Mouse (Mus musculus) midbrain, embryonic 10.5 days (tissue): ENCODE results near the gene Mcm2. TPM values are rescaled to one million over a fixed set of nuclear protein-coding genes. Genes with fewer than 3 reads are reported as not detected.

Source experiments
- DNase-seq: peaks from one replicate; pipeline ENCODE4 v3.0.0-alpha.2; 2017; ENCODE audit warnings: low spot score
- H3K27ac ChIP-seq: fragments of 300-500 bp; sonication (generic); replicated peaks from 2 replicates; pipeline ENCODE4 v1.5.1; 2016; ENCODE audit warnings: mild to moderate bottlenecking
- H3K27me3 ChIP-seq: fragments of 300-500 bp; sonication (generic); 2 replicates; pipeline ENCODE4 v1.6.1; 2016; ENCODE audit warnings: low read depth, mild to moderate bottlenecking; ENCODE audit not compliant: poor library complexity, severe bottlenecking
- H3K36me3 ChIP-seq: fragments of 300-500 bp; sonication (generic); 2 replicates; pipeline ENCODE4 v1.6.1; 2016; ENCODE audit warnings: mild to moderate bottlenecking, moderate library complexity
- H3K4me1 ChIP-seq: fragments of 300-500 bp; sonication (generic); 2 replicates; pipeline ENCODE4 v1.6.1; 2016
- H3K4me3 ChIP-seq: fragments of 300-500 bp; sonication (generic); 2 replicates; pipeline ENCODE4 v1.5.1; 2016; ENCODE audit warnings: mild to moderate bottlenecking, moderate library complexity
- H3K9me3 ChIP-seq: fragments of 300-500 bp; sonication (generic); replicated peaks from 2 replicates; pipeline ENCODE4 v1.6.1; 2016; ENCODE audit warnings: mild to moderate bottlenecking
- WGBS: fragments of 180-500 bp; shearing (Covaris S2); methylation state at CpG from one replicate; pipeline ENCODE4 v1.1.7; 2016; 5-methylcytosine and 5-hydroxymethylcytosine counted together
- polyA plus RNA-seq: library from polyadenylated mRNA; unstranded; fragments of >200 nt; fragmentation: Nextera tagmentation; extraction: Ambion mirVana; gene quantifications from 2 replicates; pipeline ENCODE4 v1.2.1, GENCODE M21; 2016

The Mcm2 gene
- polyA plus RNA-seq, 1 experiment from 2014 or later: 301 TPM

DNA sequence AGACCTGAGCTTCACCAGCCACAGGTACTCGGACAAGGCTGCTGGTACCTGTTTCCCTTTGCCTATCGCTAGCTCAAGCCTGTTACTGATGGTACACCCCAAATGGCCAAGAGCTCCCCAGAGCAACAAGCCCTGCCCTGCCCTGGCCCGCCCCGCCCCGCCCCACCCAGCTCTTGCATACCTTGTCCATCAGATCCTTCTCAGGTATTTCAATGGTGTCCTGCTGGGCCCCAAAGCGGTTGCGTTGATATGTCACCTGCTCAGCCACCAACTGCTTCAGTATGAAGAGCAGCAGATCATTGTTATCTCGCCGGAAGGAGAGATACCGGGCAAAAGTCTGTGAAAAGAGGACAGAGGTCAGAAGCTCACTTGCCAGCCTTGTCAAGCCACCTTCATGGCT lies 14.4 kb downstream of the Mcm2 start:
- Histone ChIP-seq H3K27ac (no peak overlapping the region), H3K36me3 (peaks cover 92% of the 10 kb centered on the region), H3K4me3 (no peak overlapping the region), H3K4me1 (peaks cover 13% of the 10 kb centered on the region), H3K27me3 (no peaks in the 10 kb centered on the region), H3K9me3 (no peaks in the 10 kb centered on the region)
- no peak for DNase-seq
- 96% methylated on average over 10 of the region's 10 CpGs for WGBS

DNA sequence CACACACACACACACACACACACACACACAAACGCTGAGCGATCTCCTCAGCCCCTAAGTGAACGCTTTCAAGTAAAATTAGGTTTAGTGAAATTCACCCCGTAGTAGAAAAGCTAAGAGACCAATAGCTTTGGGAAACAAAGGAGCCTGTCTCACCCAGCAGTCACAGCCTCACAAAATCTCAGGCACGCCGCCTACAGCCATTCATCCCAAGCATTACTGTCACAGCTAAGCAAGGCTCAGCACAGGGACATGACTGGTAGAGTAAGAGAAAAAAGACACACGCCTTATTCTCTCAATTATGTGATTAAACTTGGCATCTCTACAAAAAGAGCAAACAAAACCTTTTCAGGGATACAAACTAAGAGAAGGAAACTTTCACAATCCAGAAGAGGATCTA lies 17.2 kb downstream of the Mcm2 start:
- H3K36me3 ChIP-seq: peaks cover 70% of the 10 kb centered on the region
- H3K27me3 ChIP-seq: peaks cover 2% of the 10 kb centered on the region
- H3K4me1 ChIP-seq: peaks cover 13% of the 10 kb centered on the region
- H3K27ac ChIP-seq: peak overlapping the region; percentile 25; the same call in 1 of the 2 replicates
- no peak for DNase-seq
- no peak overlapping the region for H3K4me3 ChIP-seq
- whole genome bisulfite sequencing: 83% methylated on average over 7 of the region's 7 CpGs
- H3K9me3 ChIP-seq: no peaks in the 10 kb centered on the region

DNA sequence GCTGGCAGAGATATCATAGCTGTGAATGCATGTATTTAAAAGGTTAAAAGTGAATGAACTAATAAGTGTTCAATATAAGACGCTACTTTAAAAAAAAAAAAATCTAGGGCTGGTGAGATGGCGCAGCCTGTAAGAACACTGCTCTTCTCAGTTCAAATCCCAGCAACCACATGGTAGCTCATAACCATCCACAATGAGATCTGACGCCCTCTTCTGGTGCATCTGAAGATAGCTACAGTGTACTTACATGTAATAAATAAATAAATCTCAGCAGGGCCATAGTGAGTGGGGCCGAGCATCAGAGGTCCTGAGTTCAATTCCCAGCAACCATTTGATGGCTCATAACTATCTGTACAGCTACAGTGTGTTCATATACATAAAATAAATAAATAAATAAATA lies 19.1 kb downstream of the Mcm2 start:
- H3K9me3 ChIP-seq: 0 out of 2 replicates have a peak, but pooled peaks cover 4% of the 10 kb centered on the region
- 73% methylated on average over 4 of the region's 4 CpGs for WGBS

DNA sequence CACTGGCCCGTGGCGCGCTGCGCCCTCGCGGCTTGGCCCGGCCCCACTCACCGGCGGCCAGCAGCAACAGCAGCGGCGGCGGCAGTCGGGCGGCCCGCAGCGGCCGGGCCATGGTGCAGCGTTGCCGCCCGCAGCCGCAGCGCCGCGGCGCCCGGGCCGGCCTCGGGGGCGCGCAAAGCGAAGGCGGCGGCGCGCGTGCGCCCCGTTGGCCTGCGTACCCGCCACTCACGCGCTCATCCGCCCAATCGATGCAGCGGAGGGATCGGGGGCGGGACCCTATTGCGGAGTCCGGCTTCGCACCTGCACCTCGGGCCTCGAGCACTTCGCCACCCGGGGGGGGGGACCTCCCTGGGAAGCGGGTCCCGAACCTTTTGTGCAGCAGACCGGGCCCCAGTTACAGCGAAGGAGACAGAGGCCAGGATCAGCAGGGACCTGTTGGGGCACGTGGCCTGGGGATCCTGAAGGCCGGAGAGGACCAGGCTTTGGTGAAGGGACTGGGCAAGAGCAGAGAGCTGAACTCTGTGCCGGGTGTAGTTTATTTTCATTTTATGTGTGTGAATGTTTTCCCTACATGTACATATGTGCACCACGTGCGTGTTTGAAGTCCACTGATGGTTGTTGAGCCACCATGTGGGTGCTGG lies 23.6 kb downstream of the Mcm2 start, which contains the start of gene Podxl2:
Gene Podxl2, minus strand, starts transcription at position 177 of the 641 bp plus-strand sequence.
- peak; percentile 86 for DNase-seq
- WGBS: 6% methylated on average over 63 of the region's 63 CpGs
- H3K27ac ChIP-seq: peak within 1 kb of the TSS; percentile 91

More for the DNA sequence above, 19.1 kb downstream of the Mcm2 start:
- Histone ChIP-seq H3K27ac (no peak overlapping the region), H3K4me1 (peaks cover 19% of the 10 kb centered on the region), H3K27me3 (peaks cover 21% of the 10 kb centered on the region), H3K4me3 (no peak overlapping the region), H3K36me3 (peaks cover 52% of the 10 kb centered on the region)
- no peak for DNase-seq

DNA sequence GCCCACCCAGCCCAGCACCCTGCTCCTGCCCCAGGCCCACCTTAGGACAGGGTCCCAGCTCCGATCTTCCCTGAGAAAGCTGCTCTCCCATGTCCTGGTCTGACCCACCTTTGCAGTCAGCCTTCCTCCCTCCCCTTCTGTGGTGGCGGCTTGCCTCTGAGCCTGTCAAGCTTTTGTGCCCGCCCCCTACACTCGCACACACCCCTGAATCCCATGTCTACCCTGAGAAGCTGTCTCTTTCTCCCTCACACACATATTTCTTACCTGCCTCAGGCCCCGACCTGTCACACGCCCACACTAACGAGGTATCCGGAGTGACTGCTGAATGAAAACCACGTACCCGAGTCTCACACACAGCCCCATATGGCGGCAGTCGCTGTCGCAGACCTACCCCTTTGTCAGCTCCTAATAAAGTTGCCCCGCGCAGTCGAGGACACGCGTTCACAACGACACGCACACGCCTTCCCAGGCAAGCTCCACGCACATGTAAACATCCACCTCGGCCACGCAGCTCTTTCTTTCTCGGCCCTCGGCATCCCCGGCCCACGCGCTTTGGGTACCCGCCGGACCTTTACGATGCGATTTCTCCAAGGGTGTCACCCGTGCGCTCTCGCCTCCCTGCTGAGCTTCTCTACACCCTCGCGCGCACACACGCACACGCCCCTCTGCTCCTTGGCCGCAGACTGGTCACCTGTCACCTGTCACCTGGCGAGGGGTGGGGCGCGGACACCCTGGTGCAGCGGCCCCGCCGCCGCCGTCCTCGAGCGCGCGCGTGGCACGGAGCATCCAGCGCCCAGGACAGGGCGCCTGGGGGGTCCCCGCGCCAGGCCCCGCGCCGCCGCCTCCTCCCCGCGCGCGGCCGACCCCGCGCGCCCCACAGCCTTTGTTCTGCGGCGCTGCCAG lies 24.4 kb downstream of the Mcm2 start:
- H3K9me3 ChIP-seq: 0 out of 2 replicates have a peak, but pooled peaks cover 4% of the 10 kb centered on the region
- peaks cover 44% of the 10 kb centered on the region for H3K4me1 ChIP-seq
- peak; percentile 53 for DNase-seq
- peak overlapping the region; percentile 85 for H3K4me3 ChIP-seq
- 3% methylated on average over 74 of the region's 74 CpGs for WGBS
- H3K27me3 ChIP-seq: peaks cover 39% of the 10 kb centered on the region
- peaks cover 7% of the 10 kb centered on the region; the same call in 1 of the 2 replicates for H3K36me3 ChIP-seq
- H3K27ac ChIP-seq: peak overlapping the region; percentile 91

More for the DNA sequence above, 23.6 kb downstream of the Mcm2 start, which contains the start of gene Podxl2:
- Histone ChIP-seq H3K27me3 (peaks cover 39% of the 10 kb centered on the region), H3K9me3 (0 out of 2 replicates have a peak, but pooled peaks cover 4% of the 10 kb centered on the region), H3K36me3 (peaks cover 7% of the 10 kb centered on the region; the same call in 1 of the 2 replicates), H3K4me3 (peak within 1 kb of the TSS; percentile 85), H3K4me1 (peaks cover 39% of the 10 kb centered on the region)

DNA sequence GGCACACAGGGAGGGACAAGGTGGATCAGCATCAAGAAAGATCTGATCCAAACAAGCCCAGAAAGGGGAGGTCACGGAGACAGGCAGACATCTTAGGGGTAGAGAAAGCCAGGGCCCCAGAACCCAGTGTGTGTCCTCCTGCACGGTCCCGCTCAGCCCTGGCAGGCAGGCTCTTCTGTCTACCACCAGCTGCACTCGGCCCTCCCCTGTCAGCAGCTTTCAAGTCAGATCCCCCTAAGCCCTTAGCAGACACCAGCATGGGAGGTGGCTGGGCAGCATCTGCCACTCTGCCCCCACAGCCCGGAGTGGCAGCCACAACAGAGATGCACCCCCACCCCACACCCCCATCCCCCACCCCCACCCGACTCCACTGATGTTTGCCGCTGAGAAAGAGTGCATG lies 25.8 kb downstream of the Mcm2 start:
- 30% methylated on average over 7 of the region's 7 CpGs for WGBS
- H3K27ac ChIP-seq: peak overlapping the region; percentile 91
- H3K9me3 ChIP-seq: 0 out of 2 replicates have a peak, but pooled peaks cover 4% of the 10 kb centered on the region
- H3K36me3 ChIP-seq: no peaks in the 10 kb centered on the region
- H3K4me1 ChIP-seq: peaks cover 44% of the 10 kb centered on the region
- DNase-seq: peak; percentile 38
- peak overlapping the region; percentile 85 for H3K4me3 ChIP-seq
- H3K27me3 ChIP-seq: peaks cover 39% of the 10 kb centered on the region

DNA sequence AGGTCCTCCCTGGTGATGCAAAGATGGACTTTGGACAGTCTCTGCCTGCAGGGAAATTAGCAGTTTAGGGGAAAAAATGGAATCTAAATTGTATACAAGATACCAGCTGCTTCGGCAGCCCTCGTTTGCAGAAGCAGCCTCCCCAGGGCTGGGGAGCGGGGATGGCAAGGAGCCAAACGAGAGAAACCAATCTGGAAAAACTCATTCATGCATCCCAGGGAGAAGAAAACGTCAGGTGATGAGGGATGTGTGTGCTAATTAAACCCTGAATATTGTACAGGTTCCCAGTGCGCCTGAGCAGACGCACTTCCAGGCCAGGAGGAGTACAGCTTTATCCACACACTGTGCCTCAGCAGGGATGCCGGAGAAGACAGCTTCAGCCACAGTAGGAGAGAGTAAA lies 27.0 kb downstream of the Mcm2 start:
- Histone ChIP-seq H3K27ac (no peak overlapping the region), H3K9me3 (0 out of 2 replicates have a peak, but pooled peaks cover 4% of the 10 kb centered on the region), H3K4me3 (no peak overlapping the region), H3K27me3 (peaks cover 38% of the 10 kb centered on the region), H3K4me1 (peaks cover 44% of the 10 kb centered on the region), H3K36me3 (no peaks in the 10 kb centered on the region)
- DNase-seq: no peak
- 69% methylated on average over 8 of the region's 8 CpGs for WGBS

DNA sequence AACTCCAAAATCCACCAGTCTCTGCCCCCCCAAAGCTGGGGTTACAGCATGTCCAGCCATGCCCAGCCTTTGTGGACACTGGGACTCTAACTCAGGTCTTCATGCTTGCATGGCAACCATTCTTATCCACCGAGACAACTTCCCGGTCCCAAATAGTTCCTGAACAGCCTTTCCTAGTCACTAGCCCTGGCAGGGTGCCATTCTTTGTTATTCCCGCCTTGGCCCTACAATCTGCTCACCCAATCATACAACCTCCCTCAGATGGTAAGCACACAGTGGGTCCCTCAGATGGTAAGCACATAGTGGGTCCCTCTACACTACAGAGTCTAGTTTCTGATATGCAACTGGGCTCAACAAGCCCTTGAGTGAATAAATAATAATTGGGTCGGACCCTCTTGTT lies 28.0 kb downstream of the Mcm2 start:
- Histone ChIP-seq H3K4me3 (no peak overlapping the region), H3K36me3 (no peaks in the 10 kb centered on the region), H3K27me3 (peaks cover 29% of the 10 kb centered on the region), H3K27ac (no peak overlapping the region), H3K4me1 (peaks cover 44% of the 10 kb centered on the region), H3K9me3 (0 out of 2 replicates have a peak, but pooled peaks cover 3% of the 10 kb centered on the region)
- DNase-seq: no peak
- 69% methylated on average over 4 of the region's 4 CpGs for WGBS

DNA sequence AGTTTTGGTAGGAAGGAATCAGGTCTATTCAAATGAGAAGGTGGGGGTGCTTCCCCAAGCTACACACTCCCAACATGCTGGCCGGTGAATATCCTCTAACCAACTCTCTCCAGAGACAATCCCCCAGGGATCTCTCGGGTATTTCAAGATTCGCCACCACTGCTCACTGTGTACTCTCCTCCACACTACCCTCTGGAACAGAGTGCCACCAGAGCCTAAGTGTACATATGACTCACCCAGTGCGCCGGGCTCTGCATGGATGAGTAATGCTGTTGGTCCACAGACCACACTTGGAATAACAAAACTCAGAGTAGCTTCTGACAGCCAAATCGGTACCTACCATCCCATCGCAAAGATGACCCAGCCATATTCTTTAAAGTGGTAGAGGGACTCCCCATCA lies 29.1 kb downstream of the Mcm2 start:
- 91% methylated on average over 7 of the region's 7 CpGs for WGBS

DNA sequence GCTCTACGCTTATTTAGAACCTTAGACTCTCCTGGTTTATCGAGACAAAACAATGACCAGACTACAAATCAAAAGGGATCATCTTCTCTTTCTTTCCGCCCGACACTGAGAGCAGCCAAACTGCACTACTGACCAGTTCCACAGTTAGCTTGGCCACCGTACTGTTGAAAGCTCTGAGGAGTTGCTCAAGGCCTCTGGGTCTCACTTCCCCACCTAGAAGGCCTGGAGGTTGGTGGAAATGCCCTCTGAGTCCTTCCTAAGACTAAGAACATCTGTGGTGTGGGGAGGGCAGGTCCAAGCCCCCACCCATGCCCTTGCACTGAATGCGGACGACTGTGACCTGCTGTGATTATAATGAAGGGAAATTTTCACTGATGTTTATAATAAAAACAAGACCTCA lies 32.9 kb downstream of the Mcm2 start:
- Histone ChIP-seq H3K9me3 (peaks cover 8% of the 10 kb centered on the region), H3K4me1 (peaks cover 10% of the 10 kb centered on the region; the same call in 1 of the 2 replicates), H3K4me3 (no peak overlapping the region), H3K27me3 (no peaks in the 10 kb centered on the region), H3K36me3 (peaks cover 43% of the 10 kb centered on the region), H3K27ac (no peak overlapping the region)
- DNase-seq: no peak
- 88% methylated on average over 7 of the region's 7 CpGs for WGBS

More for the DNA sequence above, 29.1 kb downstream of the Mcm2 start:
- Histone ChIP-seq H3K4me1 (peaks cover 38% of the 10 kb centered on the region), H3K4me3 (no peak overlapping the region), H3K27ac (no peak overlapping the region), H3K36me3 (peaks cover 8% of the 10 kb centered on the region), H3K27me3 (peaks cover 18% of the 10 kb centered on the region), H3K9me3 (no peaks in the 10 kb centered on the region)
- DNase-seq: no peak

DNA sequence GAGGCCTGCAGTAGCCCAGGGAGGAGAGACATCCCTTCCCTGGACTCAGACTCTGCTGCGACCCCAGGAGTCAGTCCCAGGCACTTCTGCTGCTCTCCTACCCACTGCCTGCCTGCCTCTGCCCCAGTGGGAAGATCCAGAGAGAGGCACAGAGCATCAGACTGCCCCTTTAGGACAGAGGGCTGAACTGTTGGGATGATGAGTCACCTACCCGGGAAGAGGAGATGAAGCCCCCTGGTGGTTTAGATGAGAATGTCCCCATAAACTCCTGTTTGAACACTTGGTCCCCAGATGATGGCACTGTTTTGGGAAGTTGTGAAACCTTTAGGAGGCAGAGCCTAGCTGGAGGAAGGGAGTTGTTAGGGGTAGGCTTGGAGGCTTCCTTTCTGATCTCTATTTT lies 37.7 kb downstream of the Mcm2 start:
- Histone ChIP-seq H3K4me3 (no peak overlapping the region), H3K27ac (no peak overlapping the region), H3K27me3 (no peaks in the 10 kb centered on the region), H3K4me1 (no peaks in the 10 kb centered on the region), H3K9me3 (peaks cover 8% of the 10 kb centered on the region), H3K36me3 (peaks cover 67% of the 10 kb centered on the region)
- 20% methylated on average over 2 of the region's 2 CpGs for WGBS
- DNase-seq: peak; percentile 35

DNA sequence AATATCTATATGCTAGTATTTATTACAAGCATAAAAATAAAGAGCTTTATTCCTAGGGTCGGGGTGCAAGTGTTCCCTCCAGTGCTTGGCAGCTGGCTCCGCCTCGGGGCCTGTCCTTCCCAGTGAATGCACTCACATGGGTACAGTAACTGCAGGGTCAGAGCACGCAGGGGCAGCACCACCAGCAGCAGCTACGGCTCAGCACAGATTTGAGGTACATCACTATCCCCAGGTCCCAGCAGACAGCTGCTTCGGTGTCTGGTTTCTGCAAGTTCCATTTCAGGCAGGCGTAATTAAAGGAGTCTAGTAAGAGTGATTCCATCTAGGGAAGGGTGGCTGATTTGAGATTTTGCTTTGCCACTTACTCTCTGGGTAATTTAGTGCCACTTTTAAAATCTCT lies 40.2 kb downstream of the Mcm2 start:
- Histone ChIP-seq H3K4me1 (no peaks in the 10 kb centered on the region), H3K27ac (no peak overlapping the region), H3K27me3 (no peaks in the 10 kb centered on the region), H3K36me3 (peaks cover 50% of the 10 kb centered on the region), H3K9me3 (peaks cover 8% of the 10 kb centered on the region), H3K4me3 (no peak overlapping the region)
- 82% methylated on average over 7 of the region's 7 CpGs for WGBS
- no peak for DNase-seq
